Comparison of ENCODE assay signal across 24 mouse cellular contexts in genomic region chr9:86476763-86477162, GRCm38 (mm10). TPM values are rescaled to one million over a fixed set of nuclear protein-coding genes. Genes with fewer than 3 reads are reported as not detected.
DNase-seq lines count a peak whose midpoint lies in the region; ATAC-seq and TF ChIP-seq lines count a peak whose summit lies in the region.
"Had no signal": no experiment of that assay in that cellular context is flagged by ENCODE, and none has a peak within 500 bp of the region (broad histone marks: within the 10 kb centered on the region; RNA-seq: fewer than 3 reads in every experiment).

No protein-coding gene starts in this region.

- WGBS in liver, embryonic 14.5 days (ENCODE audit: insufficient replicate concordance) = 30% methylated on average over 5 of the region's 5 CpGs
- 84% methylated on average over 5 of the region's 5 CpGs for WGBS in midbrain, embryonic 16.5 days

- H3K9ac ChIP-seq in liver, embryonic 14.5 days (replicated peaks) = no peak overlapping the region
- H3K9ac ChIP-seq in midbrain, embryonic 16.5 days (ENCODE audit: low read depth, low read length) = no peak overlapping the region
- H3K9ac ChIP-seq: forebrain, embryonic 13.5 days; hindbrain, embryonic 12.5 days; neural tube, embryonic 12.5 days; stomach, embryonic 15.5 days had no signal

- DNase-seq in G1E (ENCODE audit: low spot score) = no peak
- no peak for DNase-seq in liver, embryonic 14.5 days (ENCODE audit: low read depth in 3 of 3, low spot score in 3 of 3)
- no peak for DNase-seq in kidney, adult 18-20 months
- no peak for DNase-seq in ovary, postnatal 10 days (ENCODE audit: low spot score)
- DNase-seq: adrenal gland, postnatal 36 days; cerebellum, adult 11-12 months; cerebellum, postnatal 14 days; kidney, adult 11 months; lung, adult 18-20 months; lung, postnatal 10 days; midbrain, embryonic 14.5 days; retina, postnatal 1 day; right cerebral cortex, postnatal 25 days; thymus, postnatal 25 days had no signal

- no peak for TF ChIP-seq CTCF in G1E (IDR thresholded peaks at IDR 0.05; ENCODE audit: low read depth, low read length)
- TF ChIP-seq CTCF in liver, embryonic 14.5 days (IDR thresholded peaks at IDR 0.05; ENCODE audit: low read depth) = no peak

- ATAC-seq in G1E (ENCODE audit: extremely low read depth, insufficient number of reproducible peaks, low FRiP score, poor library complexity, severe bottlenecking) = peak; percentile 28; the same call in 1 of the 2 replicates
- peak; percentile 80 for ATAC-seq in common myeloid progenitor, adult 5-6 weeks (replicated peaks; ENCODE audit: low read depth, poor library complexity, severe bottlenecking)
- peak; percentile 60 for ATAC-seq in liver, embryonic 14.5 days (ENCODE audit: insufficient read depth)
- peak; percentile 97 for ATAC-seq in megakaryocyte-erythroid progenitor cell, adult 5-6 weeks (replicated peaks; ENCODE audit: low FRiP score, low TSS enrichment, poor library complexity, severe bottlenecking)
- no peak for ATAC-seq in midbrain, embryonic 16.5 days
- ATAC-seq: forebrain, embryonic 13.5 days had no signal

- peaks cover 5% of the 10 kb centered on the region for H3K36me3 ChIP-seq in G1E (replicated peaks)
- no peaks in the 10 kb centered on the region for H3K36me3 ChIP-seq in liver, embryonic 14.5 days (replicated peaks; ENCODE audit: control insufficient read depth, insufficient read depth, low read depth)
- H3K36me3 ChIP-seq in midbrain, embryonic 16.5 days (ENCODE audit: control insufficient read depth, insufficient read depth, low read length) = no peaks in the 10 kb centered on the region
- H3K36me3 ChIP-seq: heart, embryonic 10.5 days; hindbrain, embryonic 12.5 days; limb, embryonic 10.5 days; neural tube, embryonic 12.5 days; stomach, embryonic 15.5 days had no signal

- TF ChIP-seq EP300 in liver, embryonic 14.5 days (IDR thresholded peaks at IDR 0.05; ENCODE audit: low read depth) = no peak

- H3K4me1 ChIP-seq in G1E (ENCODE audit: insufficient read depth, low read depth, low read length) = 0 out of 2 replicates have a peak, but pooled peaks cover 3% of the 10 kb centered on the region
- H3K4me1 ChIP-seq in liver, embryonic 14.5 days (replicated peaks; ENCODE audit: control insufficient read depth in 2 of 2, insufficient read depth in 2 of 2, low read length in 1 of 2) = peaks cover 0 to 7% of the 10 kb centered on the region in 2 experiments; a peak in 2 of 4 replicates
- H3K4me1 ChIP-seq in midbrain, embryonic 16.5 days (ENCODE audit: control insufficient read depth, insufficient read depth, low read length) = no peaks in the 10 kb centered on the region
- H3K4me1 ChIP-seq: forebrain, embryonic 13.5 days; hindbrain, embryonic 12.5 days; limb, embryonic 10.5 days; neural tube, embryonic 12.5 days; stomach, embryonic 15.5 days had no signal

- no peak overlapping the region for H3K4me2 ChIP-seq in liver, embryonic 14.5 days (ENCODE audit: low read depth)
- no peak overlapping the region for H3K4me2 ChIP-seq in midbrain, embryonic 16.5 days (ENCODE audit: low read length)
- H3K4me2 ChIP-seq: forebrain, embryonic 13.5 days; hindbrain, embryonic 12.5 days; neural tube, embryonic 12.5 days; stomach, embryonic 15.5 days had no signal

- no peak overlapping the region for H3K27ac ChIP-seq in liver, embryonic 14.5 days
- H3K27ac ChIP-seq in midbrain, embryonic 16.5 days (ENCODE audit: low read length) = no peak overlapping the region
- H3K27ac ChIP-seq: forebrain, embryonic 13.5 days; heart, embryonic 10.5 days; hindbrain, embryonic 12.5 days; kidney, postnatal 0 days; limb, embryonic 10.5 days; neural tube, embryonic 12.5 days; stomach, embryonic 15.5 days had no signal

- H3K9me3 ChIP-seq in G1E (replicated peaks) = no peaks in the 10 kb centered on the region
- H3K9me3 ChIP-seq in liver, embryonic 14.5 days (ENCODE audit: control insufficient read depth, low read length) = no peaks in the 10 kb centered on the region
- H3K9me3 ChIP-seq in midbrain, embryonic 16.5 days (replicated peaks; ENCODE audit: control insufficient read depth, low read length, poor library complexity, severe bottlenecking) = no peaks in the 10 kb centered on the region
- H3K9me3 ChIP-seq: forebrain, embryonic 13.5 days; heart, embryonic 10.5 days; hindbrain, embryonic 12.5 days; limb, embryonic 10.5 days; neural tube, embryonic 12.5 days; stomach, embryonic 15.5 days had no signal

- no peaks in the 10 kb centered on the region for H3K27me3 ChIP-seq in G1E (ENCODE audit: insufficient read depth, low read length)
- H3K27me3 ChIP-seq in liver, embryonic 14.5 days (ENCODE audit: control insufficient read depth, insufficient read depth, low read length) = no peaks in the 10 kb centered on the region
- no peaks in the 10 kb centered on the region for H3K27me3 ChIP-seq in midbrain, embryonic 16.5 days (ENCODE audit: control insufficient read depth, insufficient read depth, low read depth, low read length)
- H3K27me3 ChIP-seq: forebrain, embryonic 13.5 days; hindbrain, embryonic 12.5 days; neural tube, embryonic 12.5 days; stomach, embryonic 15.5 days had no signal

- H3K4me3 ChIP-seq in G1E (ENCODE audit: low read depth, low read length) = no peak overlapping the region
- no peak overlapping the region for H3K4me3 ChIP-seq in liver, embryonic 14.5 days (ENCODE audit: insufficient read depth in 1 of 2, low read depth in 2 of 2, low read length in 2 of 2)
- H3K4me3 ChIP-seq in midbrain, embryonic 16.5 days (ENCODE audit: low read depth, low read length) = no peak overlapping the region
- H3K4me3 ChIP-seq: forebrain, embryonic 13.5 days; heart, embryonic 10.5 days; hindbrain, embryonic 12.5 days; limb, embryonic 10.5 days; neural tube, embryonic 12.5 days; stomach, embryonic 15.5 days had no signal

RNA-seq across cellular contexts. Expression of gene Dop1a, which starts 9.8 kb away (rescaled TPM):
- total RNA-seq in G1E (2014; fragmentation: Nextera tagmentation) (46.9 and 56.7 TPM in 2 replicates), G1E (2017) (29.7 and 33.3 TPM in 2 replicates)
- 1.6 and 3.4 TPM in 2 replicates for polyA plus RNA-seq in G1E (2012)
- 27.5 and 31.0 TPM in 2 replicates for total RNA-seq in common myeloid progenitor, adult 5-6 weeks (2017)
- 3.9 and 4.6 TPM in 2 replicates for polyA plus RNA-seq in liver, embryonic 14.5 days (2012; rRNA removed)
- 3.1 and 5.4 TPM in 2 replicates for polyA plus RNA-seq in liver, embryonic 14.5 days (2014; fragmentation: Nextera tagmentation; extraction: Ambion mirVana)
- total RNA-seq in megakaryocyte-erythroid progenitor cell, adult 5-6 weeks (2014; fragmentation: Nextera tagmentation) = 39.6 and 54.6 TPM in 2 replicates
- 24.3 and 29.9 TPM in 2 replicates for total RNA-seq in megakaryocyte-erythroid progenitor cell, adult 5-6 weeks (2017)
- polyA plus RNA-seq in midbrain, embryonic 16.5 days (2015; fragmentation: Nextera tagmentation; extraction: Ambion mirVana) = 34.1 and 45.0 TPM in 2 replicates

RNA-seq across cellular contexts. Expression of gene Ube2cbp, which starts 12.0 kb away (rescaled TPM):
- total RNA-seq in G1E (2014; fragmentation: Nextera tagmentation) (2.3 and 3.1 TPM in 2 replicates), G1E (2017) (4.2 and 6.3 TPM in 2 replicates)
- 2.0 and 2.2 TPM in 2 replicates for polyA plus RNA-seq in G1E (2012)
- total RNA-seq in common myeloid progenitor, adult 5-6 weeks (2017) = 7.5 and 9.1 TPM in 2 replicates
- 1.0 and 1.5 TPM in 2 replicates for polyA plus RNA-seq in liver, embryonic 14.5 days (2012; rRNA removed)
- polyA plus RNA-seq in liver, embryonic 14.5 days (2014; fragmentation: Nextera tagmentation; extraction: Ambion mirVana) = 2.3 and 3.4 TPM in 2 replicates
- total RNA-seq in megakaryocyte-erythroid progenitor cell, adult 5-6 weeks (2014; fragmentation: Nextera tagmentation) = 6.2 and 9.8 TPM in 2 replicates
- total RNA-seq in megakaryocyte-erythroid progenitor cell, adult 5-6 weeks (2017) = 5.0 and 5.9 TPM in 2 replicates
- polyA plus RNA-seq in midbrain, embryonic 16.5 days (2015; fragmentation: Nextera tagmentation; extraction: Ambion mirVana) = 7.8 and 8.1 TPM in 2 replicates
